Mouse (Mus musculus) liver, embryonic 14.5 days (tissue): Measurements from ENCODE around the gene Slc1a2. TPM values are rescaled to one million over a fixed set of nuclear protein-coding genes. Genes with fewer than 3 reads are reported as not detected.
A peak's percentile ranks its signal among the peaks of the same experiment; 100 is the strongest.

ENCODE experiments used
- ATAC-seq: fragments of 200-750 bp; cut with Nextera tagmentation; 2 replicates; pipeline ENCODE4 v1.8.0; 2017; ENCODE audit warnings: moderate number of reproducible peaks, mild to moderate bottlenecking, moderate library complexity; ENCODE audit not compliant: insufficient read depth
- DNase-seq, 3 experiments: peaks; one replicate each; pipeline ENCODE4 v3.0.0-alpha.2; 2012 to 2013; ENCODE audit warnings: low read depth in 3 of 3, low spot score in 3 of 3
- H3K27ac ChIP-seq: fragments of 300-500 bp; sonication (generic); 2 replicates; pipeline ENCODE4 v1.5.1; 2014; ENCODE audit warnings: moderate library complexity, mild to moderate bottlenecking, control low read depth, inconsistent platforms
- H3K27me3 ChIP-seq: fragments of 300-500 bp; sonication (generic); 2 replicates; pipeline ENCODE4 v1.6.1; 2014; ENCODE audit warnings: mild to moderate bottlenecking, low read length, moderate library complexity; ENCODE audit not compliant: control insufficient read depth, insufficient read depth
- H3K36me3 ChIP-seq: fragments of 300-500 bp; sonication (generic); replicated peaks from 2 replicates; pipeline ENCODE4 v1.6.1; 2014; ENCODE audit warnings: low read depth; ENCODE audit not compliant: control insufficient read depth, insufficient read depth
- H3K4me1 ChIP-seq, 2 experiments: fragments of 200-500 bp in 1 of 2; fragments of 300-500 bp in 1 of 2; sonication (generic) in 1 of 2; replicated peaks; 2 replicates each; pipeline ENCODE4 v1.6.1; 2012 to 2014; ENCODE audit warnings: antibody characterized with exemption in 1 of 2, inconsistent platforms in 1 of 2, low read length in 1 of 2; ENCODE audit not compliant: control insufficient read depth in 2 of 2, insufficient read depth in 2 of 2
- H3K4me2 ChIP-seq: fragments of 300-500 bp; sonication (generic); 2 replicates; pipeline ENCODE4 v1.6.1; 2014; ENCODE audit warnings: low read depth, mild to moderate bottlenecking, control low read depth, moderate library complexity
- H3K4me3 ChIP-seq, 2 experiments: fragments of 200-500 bp in 1 of 2; fragments of 300-500 bp in 1 of 2; sonication (generic) in 1 of 2; 2 replicates each; pipeline ENCODE4 v1.5.1; 2012 to 2014; ENCODE audit warnings: low read depth in 2 of 2, low read length in 2 of 2, mild to moderate bottlenecking in 2 of 2, control low read depth in 1 of 2, inconsistent platforms in 1 of 2, moderate library complexity in 1 of 2; ENCODE audit not compliant: insufficient read depth in 1 of 2
- H3K9ac ChIP-seq: fragments of 300-500 bp; sonication (generic); replicated peaks from 2 replicates; pipeline ENCODE4 v1.6.1; 2014; ENCODE audit warnings: mild to moderate bottlenecking, control low read depth, moderate library complexity
- H3K9me3 ChIP-seq: fragments of 300-500 bp; sonication (generic); 2 replicates; pipeline ENCODE4 v1.6.1; 2016; ENCODE audit warnings: low read length, mixed read lengths; ENCODE audit not compliant: control insufficient read depth
- CTCF ChIP-seq: IDR thresholded peaks from 2 replicates; pipeline ENCODE4 v1.5.1; 2016; ENCODE audit warnings: antibody characterized with exemption, low read depth, control low read depth
- EP300 ChIP-seq: IDR thresholded peaks from 2 replicates; pipeline ENCODE4 v1.6.1; 2016; ENCODE audit warnings: antibody characterized with exemption, low read depth
- WGBS: fragments of 180-500 bp; shearing (Covaris S2); extraction: QIAGEN DNeasy Blood & Tissue Kit; methylation state at CpG from one replicate; pipeline ENCODE4 v1.1.7; 2014; ENCODE audit not compliant: insufficient replicate concordance; 5-methylcytosine and 5-hydroxymethylcytosine counted together
- polyA plus RNA-seq, 2 experiments: library from polyadenylated mRNA; depleted of rRNA in 1 of 2; stranded (reverse) in 1 of 2; unstranded in 1 of 2; fragments of >200 nt; fragmentation: Nextera tagmentation in 1 of 2; extraction: Ambion mirVana in 1 of 2; gene quantifications; 2 replicates each; pipeline versions ENCODE4 v1.2.1 to v1.2.3; 2012 to 2014

Slc1a2 gene
- polyA plus RNA-seq, 2 experiments: 0.29 to 1.0 TPM

DNA sequence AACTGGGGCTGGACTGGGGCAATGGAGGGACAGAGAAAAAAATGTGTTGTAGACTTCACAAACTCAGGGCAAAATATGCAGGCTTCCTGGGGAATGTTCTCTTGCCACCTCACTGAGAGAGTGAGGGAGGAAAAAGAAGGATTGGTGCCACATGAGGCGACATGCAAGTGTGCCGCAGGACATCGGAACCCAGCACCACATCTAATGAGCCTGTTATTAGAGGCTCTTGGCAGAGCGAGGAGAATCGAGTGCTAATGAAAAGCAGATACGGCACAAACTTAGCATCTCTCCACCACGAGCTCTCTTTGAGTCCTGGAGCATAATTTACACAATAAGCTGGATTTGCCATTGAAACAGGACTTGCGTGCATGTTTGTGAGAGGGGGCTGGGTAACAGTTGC is 72.3 kb downstream of the Slc1a2 start:
- ATAC-seq (no peak), DNase-seq (no peak)
- no peak overlapping the region for H3K4me3 ChIP-seq
- H3K4me1 ChIP-seq: peaks cover 0 to 6% of the 10 kb centered on the region in 2 experiments; a peak in 2 of 4 replicates
- H3K9ac ChIP-seq: no peak overlapping the region
- H3K36me3 ChIP-seq: no peaks in the 10 kb centered on the region
- H3K9me3 ChIP-seq: no peaks in the 10 kb centered on the region
- no peak overlapping the region for H3K4me2 ChIP-seq
- no peaks in the 10 kb centered on the region for H3K27me3 ChIP-seq
- H3K27ac ChIP-seq: no peak overlapping the region
- TF ChIP-seq EP300 (no peak), CTCF (no peak)
- 82% methylated on average over 8 of the region's 8 CpGs for WGBS

DNA sequence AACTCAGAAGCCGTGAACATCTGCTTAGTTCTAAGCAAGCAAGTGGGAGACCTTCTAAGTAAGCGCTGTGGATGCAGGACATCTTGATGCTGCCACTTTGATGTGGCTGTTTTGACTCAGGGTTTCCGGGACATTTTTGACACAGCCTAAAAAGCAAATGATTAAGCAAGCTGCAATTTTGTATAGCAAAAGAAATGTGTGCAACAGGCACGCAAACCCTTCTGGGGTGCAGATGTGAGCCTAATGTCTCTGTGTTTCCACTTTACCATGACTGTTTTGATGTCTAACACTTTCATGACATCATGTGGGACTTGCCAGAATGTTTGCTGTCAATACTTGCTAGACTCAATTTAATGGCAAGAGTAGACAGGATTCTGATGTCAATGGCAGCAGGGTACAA is 74.7 kb downstream of the Slc1a2 start:
- no peak for TF ChIP-seq CTCF
- TF ChIP-seq EP300: no peak
- no peaks in the 10 kb centered on the region for H3K9me3 ChIP-seq
- DNase-seq (no peak), ATAC-seq (no peak)
- no peaks in the 10 kb centered on the region for H3K27me3 ChIP-seq
- WGBS: 74% methylated on average over 4 of the region's 4 CpGs
- no peaks in the 10 kb centered on the region for H3K36me3 ChIP-seq
- H3K27ac ChIP-seq: no peak overlapping the region
- no peak overlapping the region for H3K4me3 ChIP-seq
- H3K4me1 ChIP-seq: peaks cover 0 to 6% of the 10 kb centered on the region in 2 experiments; a peak in 2 of 4 replicates
- no peak overlapping the region for H3K9ac ChIP-seq
- no peak overlapping the region for H3K4me2 ChIP-seq

DNA sequence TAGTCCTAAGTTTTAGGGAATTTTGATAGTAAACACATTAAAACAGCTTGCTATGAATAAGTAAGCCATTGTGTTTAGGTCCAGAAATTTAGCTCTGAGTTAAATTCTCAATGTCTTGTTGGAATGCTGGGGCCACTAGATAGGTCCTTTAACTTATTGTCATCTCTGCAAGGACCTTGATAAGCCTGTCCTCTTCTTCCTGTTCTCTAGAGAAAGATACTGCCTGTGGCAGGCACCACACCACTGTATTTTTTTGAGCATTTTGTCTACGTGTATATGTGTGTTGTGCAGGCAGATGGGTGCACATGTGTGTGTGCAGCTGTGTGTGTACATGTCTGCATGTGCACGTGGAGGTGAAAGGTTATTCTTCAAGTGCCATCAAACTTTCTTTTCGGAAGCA is 75.6 kb downstream of the Slc1a2 start:
- Histone ChIP-seq H3K36me3 (no peaks in the 10 kb centered on the region), H3K9me3 (no peaks in the 10 kb centered on the region), H3K4me1 (peaks cover 0 to 6% of the 10 kb centered on the region in 2 experiments; a peak in 2 of 4 replicates), H3K9ac (no peak overlapping the region), H3K4me3 (no peak overlapping the region), H3K27me3 (no peaks in the 10 kb centered on the region), H3K27ac (no peak overlapping the region), H3K4me2 (no peak overlapping the region)
- DNase-seq (no peak), ATAC-seq (peak; percentile 68)
- TF ChIP-seq EP300 (peak; percentile 30), CTCF (no peak)
- 38% methylated on average over 3 of the region's 3 CpGs for WGBS

DNA sequence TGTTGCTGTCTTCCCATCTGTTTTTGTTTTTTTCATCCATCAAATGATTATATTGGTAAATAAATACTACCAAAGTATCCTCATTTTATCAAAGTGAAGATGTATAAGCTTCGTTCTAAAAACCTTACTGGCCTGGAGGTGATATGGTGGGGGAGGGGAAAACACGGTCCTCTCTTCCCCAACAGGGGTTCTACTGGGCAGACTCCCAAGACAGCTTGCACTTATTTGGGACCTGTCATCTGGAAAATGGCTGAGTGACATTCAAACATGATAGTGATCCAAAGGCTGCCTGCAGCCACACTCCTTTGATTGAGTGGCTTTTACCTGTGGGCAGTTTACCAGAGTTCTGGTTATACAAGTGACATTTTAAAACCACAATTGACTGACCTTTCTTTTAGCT is 76.6 kb downstream of the Slc1a2 start:
- H3K4me2 ChIP-seq: no peak overlapping the region
- no peak overlapping the region for H3K9ac ChIP-seq
- no peak overlapping the region for H3K4me3 ChIP-seq
- H3K27me3 ChIP-seq: no peaks in the 10 kb centered on the region
- H3K4me1 ChIP-seq: peaks cover 0 to 6% of the 10 kb centered on the region in 2 experiments; a peak in 2 of 4 replicates
- 44% methylated on average over 2 of the region's 2 CpGs for WGBS
- DNase-seq (no peak), ATAC-seq (no peak)
- no peaks in the 10 kb centered on the region for H3K36me3 ChIP-seq
- TF ChIP-seq CTCF: no peak
- H3K27ac ChIP-seq: no peak overlapping the region
- H3K9me3 ChIP-seq: no peaks in the 10 kb centered on the region

DNA sequence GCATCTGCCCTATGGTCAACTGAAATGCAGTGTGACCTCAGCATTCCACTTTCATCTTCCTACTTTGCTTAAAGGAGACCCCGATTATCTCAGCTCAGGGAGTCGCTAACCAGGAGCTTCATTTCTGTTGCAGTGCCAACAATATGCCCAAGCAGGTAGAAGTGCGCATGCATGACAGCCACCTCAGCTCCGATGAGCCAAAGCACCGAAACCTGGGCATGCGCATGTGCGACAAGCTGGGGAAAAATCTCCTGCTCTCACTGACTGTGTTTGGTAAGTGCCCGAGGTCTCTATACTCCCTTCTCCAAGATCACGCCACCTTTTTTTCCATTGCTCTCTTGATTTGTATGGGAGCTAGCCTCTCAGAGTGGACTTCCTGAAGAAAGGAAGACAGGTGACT is 77.4 kb downstream of the Slc1a2 start:
- Histone ChIP-seq H3K4me2 (no peak overlapping the region), H3K36me3 (no peaks in the 10 kb centered on the region), H3K4me1 (peaks cover 0 to 6% of the 10 kb centered on the region in 2 experiments; a peak in 2 of 4 replicates), H3K9me3 (no peaks in the 10 kb centered on the region), H3K9ac (no peak overlapping the region), H3K27me3 (no peaks in the 10 kb centered on the region), H3K4me3 (no peak overlapping the region), H3K27ac (no peak overlapping the region)
- DNase-seq (no peak), ATAC-seq (no peak)
- TF ChIP-seq EP300 (no peak), CTCF (no peak)
- WGBS: 78% methylated on average over 9 of the region's 9 CpGs
